Mouse (Mus musculus) gastrocnemius, postnatal 36 days (tissue): ENCODE data around the gene Gm49373. TPM values are rescaled to one million over a fixed set of nuclear protein-coding genes. Genes with fewer than 3 reads are reported as not detected.

ENCODE experiments used
- microRNA-seq, 2 experiments: library from miRNA; unstranded; fragments of <30 nt; microRNA quantifications; one replicate each; pipeline ENCODE4 v1.2.0; 2021
- total RNA-seq, 2 experiments: library from RNA; stranded (reverse); gene quantifications; 2 replicates each; pipeline ENCODE4 v1.2.3; 2021

Gene Gm49373
- total RNA-seq, 2 experiments from 2014 or later, result 0.17 TPM; not detected in 1

Small RNA genes lying within 50 kb of the gene (microRNA-seq; reads per million reads assigned to microRNA genes)
- gene Mir1900 (0 reads per million in 2 experiments), gene Mir7082 (0 to 0.36 reads per million in 2 experiments)

Other genes starting within 250 kb of the Gm49373 start
- gene A230050P20Rik, start 204.5 kb downstream of the Gm49373 start, total RNA-seq, result 1 to 10 TPM; 1.7 TPM
- gene Angptl6, start 193.4 kb downstream of the Gm49373 start, total RNA-seq, result 1 to 10 TPM; 3.8 to 5.2 TPM
- gene Ppan, start 184.9 kb downstream of the Gm49373 start, total RNA-seq, result 1 to 10 TPM; 6.1 to 8.7 TPM
- 10 to 100 TPM; 88.8 to 96.0 TPM for gene Eif3g, start 174.5 kb downstream of the Gm49373 start, total RNA-seq
- gene Dnmt1, start 113.2 kb downstream of the Gm49373 start, total RNA-seq, result 1 to 10 TPM; 6.0 to 7.7 TPM
- 1 to 10 TPM; 1.5 to 1.6 TPM for gene S1pr2, start 96.3 kb downstream of the Gm49373 start, total RNA-seq
- 10 to 100 TPM; 58.5 to 58.7 TPM for gene Mrpl4, start 70.4 kb downstream of the Gm49373 start, total RNA-seq
- 1 to 10 TPM; 1.9 to 2.1 TPM for gene Icam1, start 57.1 kb downstream of the Gm49373 start, total RNA-seq
- 1 to 10 TPM; 1.2 to 1.7 TPM for gene Icam4, start 43.7 kb downstream of the Gm49373 start, total RNA-seq
- not detected for gene Icam5, start 41.0 kb downstream of the Gm49373 start, total RNA-seq
- gene Zglp1, start 6.0 kb downstream of the Gm49373 start, total RNA-seq, result not detected
- gene Fdx1l, start 518 bp upstream of the Gm49373 start, total RNA-seq, result 10 to 100 TPM; 37.5 to 40.4 TPM
- gene Gm38431, start 18.9 kb upstream of the Gm49373 start, total RNA-seq, result 1 to 10 TPM; 1.6 TPM
- 10 to 100 TPM; 13.8 to 17.9 TPM for gene Raver1, start 18.9 kb upstream of the Gm49373 start, total RNA-seq
- gene Tyk2, start 58.1 kb upstream of the Gm49373 start, total RNA-seq, result 1 to 10 TPM; 4.2 to 4.4 TPM
- gene Cdc37, start 76.9 kb upstream of the Gm49373 start, total RNA-seq, result 100 to 1,000 TPM; 123 to 126 TPM
- 10 to 100 TPM; 42.2 to 53.9 TPM for gene Pde4a, start 92.6 kb upstream of the Gm49373 start, total RNA-seq
- 10 to 100 TPM; 56.5 to 58.3 TPM for gene Keap1, start 166.3 kb upstream of the Gm49373 start, total RNA-seq
- gene S1pr5, start 175.3 kb upstream of the Gm49373 start, total RNA-seq, result under 1 TPM in 1 of 2 experiments, not detected in 1; 0.12 TPM
- 10 to 100 TPM; 62.0 to 65.7 TPM for gene Atg4d, start 192.2 kb upstream of the Gm49373 start, total RNA-seq
- 10 to 100 TPM in 1 of 2 experiments, 1 to 10 TPM in 1; 9.1 to 11.6 TPM for gene Kri1, start 214.9 kb upstream of the Gm49373 start, total RNA-seq
- gene Cdkn2d, start 218.3 kb upstream of the Gm49373 start, total RNA-seq, result 10 to 100 TPM in 1 of 2 experiments, 1 to 10 TPM in 1; 8.4 to 10.1 TPM
- gene Ap1m2, start 239.2 kb upstream of the Gm49373 start, total RNA-seq, result not detected
- gene Slc44a2, start 247.6 kb upstream of the Gm49373 start, total RNA-seq, result 100 to 1,000 TPM; 135 to 148 TPM